Mouse (Mus musculus): ENCODE results near the gene Acap1. TPM values are rescaled to one million over a fixed set of nuclear protein-coding genes. Genes with fewer than 3 reads are reported as not detected.
A peak's percentile ranks its signal among the peaks of the same experiment; 100 is the strongest.

The Acap1 gene
- polyA plus RNA-seq, 1 experiment from 2014 or later: 0.90 TPM

GRCm38 (mm10) chr11:69837952-69838713 lies 57.2 kb downstream of the Acap1 start, which contains the start of gene Tmem256:
TSS of gene Tmem256 (plus strand) at chr11:69838514.
- peak within 1 kb of the TSS; percentile 87 for H3K27ac ChIP-seq
- peaks cover 8% of the 10 kb centered on the region for H3K36me3 ChIP-seq
- H3K9ac ChIP-seq: peak within 1 kb of the TSS; percentile 91
- H3K4me1 ChIP-seq: peaks cover 45% of the 10 kb centered on the region
- ATAC-seq (ENCODE audit: low FRiP score, low read depth): peak; percentile 88
- under 1% methylated on average over 34 of the region's 34 CpGs for WGBS
- H3K27me3 ChIP-seq (replicated peaks): peaks cover 6% of the 10 kb centered on the region
- peak within 1 kb of the TSS; percentile 84 for H3K4me3 ChIP-seq
- H3K4me2 ChIP-seq (replicated peaks): peak within 1 kb of the TSS; percentile 90
- H3K9me3 ChIP-seq: no peaks in the 10 kb centered on the region

GRCm38 (mm10) chr11:69837604-69837951 lies 57.8 kb downstream of the Acap1 start, which contains the start of gene Nlgn2:
TSS of gene Nlgn2 (minus strand) at chr11:69837784.
- Histone ChIP-seq H3K9me3 (no peaks in the 10 kb centered on the region), H3K4me2 (replicated peaks) (peak within 1 kb of the TSS; percentile 90), H3K4me1 (peaks cover 45% of the 10 kb centered on the region), H3K27ac (peak within 1 kb of the TSS; percentile 87), H3K27me3 (replicated peaks) (peaks cover 7% of the 10 kb centered on the region), H3K4me3 (peak within 1 kb of the TSS; percentile 84), H3K36me3 (peaks cover 13% of the 10 kb centered on the region), H3K9ac (peak within 1 kb of the TSS; percentile 91)
- WGBS: under 1% methylated on average over 32 of the region's 32 CpGs
- ATAC-seq (ENCODE audit: low FRiP score, low read depth): peak; percentile 63; the same call in 1 of the 2 replicates

- WGBS: under 1% methylated on average over 51 of the region's 52 CpGs
- peaks cover 45% of the 10 kb centered on the region for H3K4me1 ChIP-seq
These were observed 58.4 kb downstream of the Acap1 start for GRCm38 (mm10) chr11:69836703-69837576.

GRCm38 (mm10) chr11:69835966-69836335 lies 59.4 kb downstream of the Acap1 start:
- H3K9me3 ChIP-seq: no peaks in the 10 kb centered on the region
- H3K4me3 ChIP-seq: peak overlapping the region; percentile 84
- H3K36me3 ChIP-seq: peaks cover 28% of the 10 kb centered on the region
- H3K4me2 ChIP-seq (replicated peaks): peak overlapping the region; percentile 90
- WGBS: 0% methylated on average over 4 of the region's 4 CpGs
- peaks cover 7% of the 10 kb centered on the region for H3K27me3 ChIP-seq (replicated peaks)
- H3K27ac ChIP-seq: 0 out of 2 replicates have a peak overlapping the region, but pooled peaks have one; percentile 87
- no peak for ATAC-seq (ENCODE audit: low FRiP score, low read depth)
- H3K4me1 ChIP-seq: peaks cover 45% of the 10 kb centered on the region
- H3K9ac ChIP-seq: peak overlapping the region; percentile 91

More at GRCm38 (mm10) chr11:69836703-69837576, 58.4 kb downstream of the Acap1 start:
- Histone ChIP-seq H3K27me3 (replicated peaks) (peaks cover 7% of the 10 kb centered on the region), H3K4me3 (peak overlapping the region; percentile 84), H3K9me3 (no peaks in the 10 kb centered on the region), H3K4me2 (replicated peaks) (peak overlapping the region; percentile 90), H3K36me3 (peaks cover 18% of the 10 kb centered on the region), H3K9ac (peak overlapping the region; percentile 91), H3K27ac (peak overlapping the region; percentile 87)
- peak; percentile 7 for ATAC-seq (ENCODE audit: low FRiP score, low read depth)

GRCm38 (mm10) chr11:69835326-69835965 lies 59.9 kb downstream of the Acap1 start:
- peaks cover 45% of the 10 kb centered on the region for H3K4me1 ChIP-seq
- WGBS: 2% methylated on average over 9 of the region's 9 CpGs
- ATAC-seq (ENCODE audit: low FRiP score, low read depth): no peak

GRCm38 (mm10) chr11:69834001-69834549 lies 61.3 kb downstream of the Acap1 start:
- no peaks in the 10 kb centered on the region for H3K9me3 ChIP-seq
- H3K4me2 ChIP-seq (replicated peaks): peak overlapping the region; percentile 90
- H3K27ac ChIP-seq: no peak overlapping the region
- 5% methylated on average over 46 of the region's 48 CpGs for WGBS
- H3K9ac ChIP-seq: peak overlapping the region; percentile 91
- no peak for ATAC-seq (ENCODE audit: low FRiP score, low read depth)
- H3K27me3 ChIP-seq (replicated peaks): peaks cover 7% of the 10 kb centered on the region
- H3K36me3 ChIP-seq: peaks cover 36% of the 10 kb centered on the region
- H3K4me1 ChIP-seq: peaks cover 45% of the 10 kb centered on the region
- H3K4me3 ChIP-seq: peak overlapping the region; percentile 84

More at GRCm38 (mm10) chr11:69835326-69835965, 59.9 kb downstream of the Acap1 start:
- H3K4me3 ChIP-seq: peak overlapping the region; percentile 84
- peak overlapping the region; percentile 91 for H3K9ac ChIP-seq
- H3K36me3 ChIP-seq: peaks cover 31% of the 10 kb centered on the region
- peak overlapping the region; percentile 90 for H3K4me2 ChIP-seq (replicated peaks)
- peaks cover 7% of the 10 kb centered on the region for H3K27me3 ChIP-seq (replicated peaks)
- H3K27ac ChIP-seq: no peak overlapping the region
- H3K9me3 ChIP-seq: no peaks in the 10 kb centered on the region

GRCm38 (mm10) chr11:69833554-69833953 lies 61.8 kb downstream of the Acap1 start:
- WGBS: 54% methylated on average over 8 of the region's 8 CpGs
- Histone ChIP-seq H3K4me3 (peak overlapping the region; percentile 84), H3K4me2 (replicated peaks) (peak overlapping the region; percentile 90), H3K36me3 (peaks cover 42% of the 10 kb centered on the region), H3K27ac (no peak overlapping the region), H3K27me3 (replicated peaks) (peaks cover 7% of the 10 kb centered on the region), H3K9me3 (no peaks in the 10 kb centered on the region), H3K4me1 (peaks cover 46% of the 10 kb centered on the region), H3K9ac (peak overlapping the region; percentile 91)
- no peak for ATAC-seq (ENCODE audit: low FRiP score, low read depth)

Small RNA genes lying within 50 kb of the gene (microRNA-seq; reads per million reads assigned to microRNA genes)
- gene Mir6924: not detected

Other genes with a start within 250 kb of the Acap1 start
- 0.30 TPM in 1 of 2 replicates, not detected in the other for gene Sox15, start 240.2 kb downstream of the Acap1 start, polyA plus RNA-seq (2016; fragmentation: Nextera tagmentation; extraction: Ambion mirVana)
- 81.4 and 82.6 TPM in 2 replicates for gene Mpdu1, start 232.9 kb downstream of the Acap1 start, polyA plus RNA-seq (2016; fragmentation: Nextera tagmentation; extraction: Ambion mirVana)
- gene Cd68, start 229.4 kb downstream of the Acap1 start, polyA plus RNA-seq (2016; fragmentation: Nextera tagmentation; extraction: Ambion mirVana): 7.7 and 8.0 TPM in 2 replicates
- 598 and 684 TPM in 2 replicates for gene Eif4a1, start 223.1 kb downstream of the Acap1 start, polyA plus RNA-seq (2016; fragmentation: Nextera tagmentation; extraction: Ambion mirVana)
- 97.8 and 115 TPM in 2 replicates for gene Senp3, start 213.5 kb downstream of the Acap1 start, polyA plus RNA-seq (2016; fragmentation: Nextera tagmentation; extraction: Ambion mirVana)
- 0.20 TPM in 1 of 2 replicates, not detected in the other for gene Tnfsf13, start 209.8 kb downstream of the Acap1 start, polyA plus RNA-seq (2016; fragmentation: Nextera tagmentation; extraction: Ambion mirVana)
- gene Tnfsf12, start 199.7 kb downstream of the Acap1 start, polyA plus RNA-seq (2016; fragmentation: Nextera tagmentation; extraction: Ambion mirVana): 1.9 and 2.7 TPM in 2 replicates
- gene Tnfsfm13, start 199.4 kb downstream of the Acap1 start, polyA plus RNA-seq (2016; fragmentation: Nextera tagmentation; extraction: Ambion mirVana): 1.4 TPM in 2 replicates
- gene Polr2a, start 136.9 kb downstream of the Acap1 start, polyA plus RNA-seq (2016; fragmentation: Nextera tagmentation; extraction: Ambion mirVana): 28.5 and 31.2 TPM in 2 replicates
- not detected in 2 replicates for gene Slc35g3, start 133.6 kb downstream of the Acap1 start, polyA plus RNA-seq (2016; fragmentation: Nextera tagmentation; extraction: Ambion mirVana)
- gene Zbtb4, start 129.6 kb downstream of the Acap1 start, polyA plus RNA-seq (2016; fragmentation: Nextera tagmentation; extraction: Ambion mirVana): 2.3 and 2.4 TPM in 2 replicates
- 5.3 and 5.8 TPM in 2 replicates for gene Chrnb1, start 99.6 kb downstream of the Acap1 start, polyA plus RNA-seq (2016; fragmentation: Nextera tagmentation; extraction: Ambion mirVana)
- gene Fgf11, start 93.7 kb downstream of the Acap1 start, polyA plus RNA-seq (2016; fragmentation: Nextera tagmentation; extraction: Ambion mirVana): 4.1 and 5.6 TPM in 2 replicates
- gene Tmem102, start 89.9 kb downstream of the Acap1 start, polyA plus RNA-seq (2016; fragmentation: Nextera tagmentation; extraction: Ambion mirVana): 1.1 and 1.7 TPM in 2 replicates
- gene Gm39566, start 80.2 kb downstream of the Acap1 start, polyA plus RNA-seq (2016; fragmentation: Nextera tagmentation; extraction: Ambion mirVana): not detected in 2 replicates
- not detected in 2 replicates for gene Spem2, start 77.1 kb downstream of the Acap1 start, polyA plus RNA-seq (2016; fragmentation: Nextera tagmentation; extraction: Ambion mirVana)
- gene Spem1, start 73.4 kb downstream of the Acap1 start, polyA plus RNA-seq (2016; fragmentation: Nextera tagmentation; extraction: Ambion mirVana): 0.52 TPM in 1 of 2 replicates, not detected in the other
- gene Nlgn2, start 57.8 kb downstream of the Acap1 start, polyA plus RNA-seq (2016; fragmentation: Nextera tagmentation; extraction: Ambion mirVana): 14.1 and 16.6 TPM in 2 replicates
- gene Tmem256, start 57.0 kb downstream of the Acap1 start, polyA plus RNA-seq (2016; fragmentation: Nextera tagmentation; extraction: Ambion mirVana): 325 and 328 TPM in 2 replicates
- gene Plscr3, start 49.2 kb downstream of the Acap1 start, polyA plus RNA-seq (2016; fragmentation: Nextera tagmentation; extraction: Ambion mirVana): 64.4 and 69.9 TPM in 2 replicates
- gene Tnk1, start 36.8 kb downstream of the Acap1 start, polyA plus RNA-seq (2016; fragmentation: Nextera tagmentation; extraction: Ambion mirVana): 0.22 and 0.30 TPM in 2 replicates
- not detected in 2 replicates for gene Tmem95, start 17.5 kb downstream of the Acap1 start, polyA plus RNA-seq (2016; fragmentation: Nextera tagmentation; extraction: Ambion mirVana)
- 3.1 TPM in 2 replicates for gene Kctd11, start 14.1 kb downstream of the Acap1 start, polyA plus RNA-seq (2016; fragmentation: Nextera tagmentation; extraction: Ambion mirVana)
- 17.7 and 18.1 TPM in 2 replicates for gene 2810408A11Rik, start 5.4 kb upstream of the Acap1 start, polyA plus RNA-seq (2016; fragmentation: Nextera tagmentation; extraction: Ambion mirVana)
- gene Neurl4, start 5.5 kb upstream of the Acap1 start, polyA plus RNA-seq (2016; fragmentation: Nextera tagmentation; extraction: Ambion mirVana): 19.8 and 20.4 TPM in 2 replicates
- 82.4 and 92.0 TPM in 2 replicates for gene Gps2, start 18.3 kb upstream of the Acap1 start, polyA plus RNA-seq (2016; fragmentation: Nextera tagmentation; extraction: Ambion mirVana)
- 1,451 and 1,549 TPM in 2 replicates for gene Eif5a, start 26.4 kb upstream of the Acap1 start, polyA plus RNA-seq (2016; fragmentation: Nextera tagmentation; extraction: Ambion mirVana)
- gene Ybx2, start 40.3 kb upstream of the Acap1 start, polyA plus RNA-seq (2016; fragmentation: Nextera tagmentation; extraction: Ambion mirVana): 5.5 and 6.0 TPM in 2 replicates
- 12.3 and 12.4 TPM in 2 replicates for gene Slc2a4, start 52.6 kb upstream of the Acap1 start, polyA plus RNA-seq (2016; fragmentation: Nextera tagmentation; extraction: Ambion mirVana)
- gene Cldn7, start 69.2 kb upstream of the Acap1 start, polyA plus RNA-seq (2016; fragmentation: Nextera tagmentation; extraction: Ambion mirVana): 2.1 and 3.2 TPM in 2 replicates
- gene Ctdnep1, start 85.6 kb upstream of the Acap1 start, polyA plus RNA-seq (2016; fragmentation: Nextera tagmentation; extraction: Ambion mirVana): 23.0 and 24.3 TPM in 2 replicates
- 129 and 131 TPM in 2 replicates for gene Elp5, start 87.0 kb upstream of the Acap1 start, polyA plus RNA-seq (2016; fragmentation: Nextera tagmentation; extraction: Ambion mirVana)
- 577 and 592 TPM in 2 replicates for gene Gabarap, start 95.6 kb upstream of the Acap1 start, polyA plus RNA-seq (2016; fragmentation: Nextera tagmentation; extraction: Ambion mirVana)
- gene Phf23, start 100.2 kb upstream of the Acap1 start, polyA plus RNA-seq (2016; fragmentation: Nextera tagmentation; extraction: Ambion mirVana): 89.4 and 92.5 TPM in 2 replicates
- gene Dvl2, start 105.1 kb upstream of the Acap1 start, polyA plus RNA-seq (2016; fragmentation: Nextera tagmentation; extraction: Ambion mirVana): 39.0 and 40.7 TPM in 2 replicates
- 59.1 and 63.7 TPM in 2 replicates for gene Acadvl, start 119.9 kb upstream of the Acap1 start, polyA plus RNA-seq (2016; fragmentation: Nextera tagmentation; extraction: Ambion mirVana)
- 23.6 and 25.5 TPM in 2 replicates for gene Dlg4, start 121.4 kb upstream of the Acap1 start, polyA plus RNA-seq (2016; fragmentation: Nextera tagmentation; extraction: Ambion mirVana)
- 0.68 and 1.1 TPM in 2 replicates for gene Asgr1, start 158.5 kb upstream of the Acap1 start, polyA plus RNA-seq (2016; fragmentation: Nextera tagmentation; extraction: Ambion mirVana)
- 0.61 TPM in 1 of 2 replicates, not detected in the other for gene Asgr2, start 197.1 kb upstream of the Acap1 start, polyA plus RNA-seq (2016; fragmentation: Nextera tagmentation; extraction: Ambion mirVana)
- gene Mgl2, start 234.8 kb upstream of the Acap1 start, polyA plus RNA-seq (2016; fragmentation: Nextera tagmentation; extraction: Ambion mirVana): 0.48 TPM in 1 of 2 replicates, not detected in the other